Mouse (Mus musculus): ENCODE results near the gene Ppp6r1. TPM values are rescaled to one million over a fixed set of nuclear protein-coding genes. Genes with fewer than 3 reads are reported as not detected.

Gene Ppp6r1
- total RNA-seq, 4 experiments from 2014 or later = 48.2 to 53.4 (median 49.4) TPM

GRCm38 (mm10) chr7:4658128-4658907 is 501 bp downstream of the Ppp6r1 start:
- DNase-seq (ENCODE audit: low spot score in 2 of 2) = no peak

DNA sequence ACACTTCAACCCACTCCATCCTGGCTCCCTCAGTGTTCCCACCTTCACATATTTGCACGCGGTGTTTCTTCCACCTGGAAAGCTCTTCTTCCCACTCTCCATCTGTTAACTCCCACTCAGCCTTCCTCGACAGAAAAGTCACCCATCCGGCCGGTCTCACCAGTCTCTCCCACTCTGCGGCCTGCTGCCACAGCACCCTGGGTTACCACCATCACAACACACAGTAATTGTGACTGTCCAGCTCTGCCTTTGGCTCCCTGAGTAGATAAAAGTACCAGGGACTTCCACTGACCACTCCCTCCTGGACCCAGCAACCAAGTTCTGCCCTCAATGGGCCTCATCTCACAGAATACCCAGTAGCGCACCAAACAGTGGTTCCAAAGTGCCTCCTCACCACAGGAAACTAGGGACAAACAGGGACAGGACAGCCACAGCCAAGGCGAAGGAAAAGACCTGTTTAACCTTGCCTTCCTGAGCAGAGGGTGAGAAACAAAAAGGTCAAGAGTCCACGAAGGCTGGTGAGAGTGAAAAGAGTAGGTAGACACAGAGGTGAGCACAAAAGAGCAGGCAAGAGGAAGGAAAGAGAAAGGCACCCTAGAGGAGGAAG is 1.2 kb downstream of the Ppp6r1 start:
- DNase-seq (ENCODE audit: low spot score in 2 of 2) = no peak

DNA sequence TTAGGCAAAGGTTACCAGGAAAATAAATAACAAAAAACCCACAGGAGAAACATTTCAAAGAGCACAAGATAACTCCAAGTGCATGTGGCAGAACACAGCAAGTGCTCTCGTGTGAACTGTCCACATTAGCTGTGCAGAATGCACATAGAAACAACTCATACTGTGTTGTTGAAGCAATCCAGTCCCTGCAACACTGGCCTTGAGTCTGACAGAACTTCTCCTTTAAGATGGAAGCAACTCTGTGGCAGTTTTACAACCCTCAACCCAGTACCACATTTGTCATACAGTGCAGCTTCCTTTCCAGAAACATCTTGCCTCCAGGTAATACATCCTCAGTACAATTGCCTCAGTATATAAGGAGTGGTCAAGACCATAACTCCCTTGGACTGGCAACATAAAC is 2.0 kb downstream of the Ppp6r1 start:
- no peak for DNase-seq (ENCODE audit: low spot score in 2 of 2)

- DNase-seq (ENCODE audit: low spot score in 2 of 2) = no peak
Observed at GRCm38 (mm10) chr7:4655916-4656315, 2.9 kb downstream of the Ppp6r1 start.

GRCm38 (mm10) chr7:4655393-4655792 is 3.4 kb downstream of the Ppp6r1 start:
- no peak for DNase-seq (ENCODE audit: low spot score in 2 of 2)

- DNase-seq (ENCODE audit: low spot score in 2 of 2) = no peak
Observed at GRCm38 (mm10) chr7:4654221-4654620, 4.6 kb downstream of the Ppp6r1 start.

DNA sequence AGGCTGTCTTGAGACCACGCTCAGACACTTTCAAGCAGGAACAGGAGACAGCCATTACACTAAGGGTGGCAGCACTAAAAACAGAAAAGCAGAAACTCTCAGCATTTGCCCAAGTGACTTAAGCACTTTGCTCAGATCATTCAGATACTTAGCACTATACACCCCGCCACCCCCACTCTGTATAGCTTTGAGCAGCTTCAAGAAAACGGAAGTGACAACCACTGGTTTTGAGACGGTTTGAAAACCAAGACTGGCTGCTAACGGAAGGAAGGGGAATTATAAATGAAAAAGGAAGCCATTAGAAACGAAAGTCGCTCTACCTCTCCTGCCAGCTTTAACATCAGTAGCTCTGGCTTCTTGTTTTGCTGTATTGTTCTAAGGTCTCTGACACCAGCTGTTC is 5.0 kb downstream of the Ppp6r1 start:
- DNase-seq (ENCODE audit: low spot score in 2 of 2) = no peak

- DNase-seq (ENCODE audit: low spot score in 2 of 2) = no peak
Observed at GRCm38 (mm10) chr7:4653351-4653750, 5.5 kb downstream of the Ppp6r1 start.

DNA sequence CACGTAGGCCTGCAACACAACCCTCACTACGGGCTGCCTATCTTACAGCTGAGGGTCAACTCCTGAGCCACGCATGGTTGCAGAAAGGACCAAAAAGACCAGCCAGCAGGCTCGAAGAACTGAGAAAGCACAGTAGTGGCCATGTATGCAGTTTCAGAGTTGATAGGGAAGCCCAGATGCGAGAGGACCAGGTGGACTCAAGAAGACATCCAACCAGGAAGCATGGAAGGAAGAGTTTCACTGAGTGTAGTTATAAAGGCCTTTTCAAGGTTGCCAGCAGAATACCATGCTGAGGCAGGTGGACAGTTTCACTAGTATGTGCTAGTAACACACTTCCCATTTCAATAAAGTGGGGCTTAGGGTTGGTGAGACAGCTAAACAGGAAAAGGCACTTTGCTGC is 6.1 kb downstream of the Ppp6r1 start:
- no peak for DNase-seq (ENCODE audit: low spot score in 2 of 2)

- DNase-seq (ENCODE audit: low spot score in 2 of 2) = no peak
Observed at GRCm38 (mm10) chr7:4651581-4651980, 7.2 kb downstream of the Ppp6r1 start.

- DNase-seq (ENCODE audit: low spot score in 2 of 2) = no peak
Observed at GRCm38 (mm10) chr7:4647992-4648391, 10.8 kb downstream of the Ppp6r1 start.

- DNase-seq (ENCODE audit: low spot score in 2 of 2) = no peak
Observed at GRCm38 (mm10) chr7:4647291-4647690, 11.5 kb downstream of the Ppp6r1 start.

DNA sequence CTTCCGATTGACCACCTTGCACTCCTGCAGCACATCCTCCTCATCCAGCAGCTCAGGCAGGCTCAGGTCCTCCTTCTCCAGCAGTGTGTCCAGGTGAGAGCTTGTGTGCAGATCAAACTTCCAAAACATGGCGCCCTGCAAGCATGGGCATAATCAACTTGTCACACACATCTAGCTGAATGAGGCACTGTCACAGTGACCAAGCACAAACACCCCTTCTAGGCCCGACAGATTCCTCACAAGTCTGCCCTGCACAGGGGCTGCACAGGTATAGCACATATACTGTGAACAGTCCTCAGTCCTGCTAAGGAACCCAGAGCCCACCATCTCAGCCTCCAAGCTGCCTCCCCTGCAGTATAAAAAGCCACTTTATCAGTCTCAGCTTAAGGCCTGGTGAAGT is 12.0 kb downstream of the Ppp6r1 start:
- DNase-seq (ENCODE audit: low spot score in 2 of 2) = no peak

GRCm38 (mm10) chr7:4643225-4643624 is 15.6 kb downstream of the Ppp6r1 start:
- DNase-seq (ENCODE audit: low spot score in 2 of 2) = no peak

- no peak for DNase-seq (ENCODE audit: low spot score in 2 of 2)
Observed at GRCm38 (mm10) chr7:4641956-4642355, 16.9 kb downstream of the Ppp6r1 start.

GRCm38 (mm10) chr7:4641155-4641554 is 17.7 kb downstream of the Ppp6r1 start:
- no peak for DNase-seq (ENCODE audit: low spot score in 2 of 2)

DNA sequence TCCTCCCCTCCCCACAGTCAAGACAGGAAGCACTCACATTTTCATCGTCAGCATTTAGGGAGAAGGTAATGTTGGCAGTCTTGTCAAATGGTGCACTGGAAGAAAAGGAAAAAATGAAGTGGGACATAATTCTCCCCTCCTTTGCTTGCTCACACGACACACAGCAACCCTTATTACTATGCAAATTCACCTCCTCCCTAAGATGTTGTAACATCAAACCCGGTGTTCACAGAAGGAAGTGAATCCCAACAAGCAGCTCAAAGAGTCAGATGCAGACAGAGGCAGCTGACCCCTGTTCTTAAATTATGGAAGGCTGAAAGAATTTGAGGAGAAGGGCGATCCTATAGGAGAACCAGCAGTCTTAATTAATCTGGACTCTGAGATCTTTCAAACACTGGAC is 22.6 kb downstream of the Ppp6r1 start:
- DNase-seq (ENCODE audit: low spot score in 2 of 2) = no peak

DNA sequence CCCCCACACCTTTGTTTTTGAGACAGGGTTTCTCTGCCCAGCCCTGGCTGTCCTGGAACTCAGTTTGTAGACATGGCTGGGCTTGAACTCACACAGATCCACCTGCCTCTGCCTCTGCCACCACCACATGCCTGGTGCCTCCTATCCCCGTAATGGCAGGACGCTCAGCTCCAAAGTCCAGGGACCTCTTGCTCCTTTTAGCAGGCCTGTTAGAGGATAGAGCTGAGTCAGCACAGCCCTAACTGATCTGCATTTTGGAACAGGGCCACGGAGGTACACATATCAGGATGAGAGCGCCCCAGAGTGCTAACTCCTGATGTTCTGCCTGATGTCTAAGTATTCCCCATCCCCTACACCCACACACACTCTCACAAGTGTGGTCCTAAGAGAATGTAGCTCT is 27.8 kb downstream of the Ppp6r1 start, which contains the start of gene Tmem86b:
Gene Tmem86b, minus strand, starts transcription at position 392 of the 400 bp plus-strand sequence.
- no peak for DNase-seq (ENCODE audit: low spot score in 2 of 2)

- no peak for DNase-seq (ENCODE audit: low spot score in 2 of 2)
Observed at GRCm38 (mm10) chr7:4630198-4630597, 28.6 kb downstream of the Ppp6r1 start.

DNA sequence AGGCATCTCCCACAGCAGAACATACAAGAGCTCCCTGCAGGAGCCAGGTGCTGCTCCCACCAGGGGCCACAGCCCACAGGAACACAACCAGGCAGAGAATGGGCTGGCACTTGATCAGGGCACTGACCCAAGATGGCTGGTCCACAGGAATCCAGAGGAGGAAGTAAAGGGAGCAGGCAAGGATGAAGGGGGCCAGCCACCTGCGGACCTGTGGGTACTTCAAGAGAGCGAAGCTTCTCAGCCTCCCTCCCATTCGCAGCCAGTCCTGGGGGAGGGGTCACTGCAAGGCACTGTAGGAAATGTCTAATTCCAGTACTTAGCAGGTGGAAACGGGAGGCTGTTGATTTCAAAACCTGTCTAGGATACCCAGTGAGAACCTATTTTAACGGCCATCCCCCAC is 29.2 kb downstream of the Ppp6r1 start:
- DNase-seq (ENCODE audit: low spot score in 2 of 2) = no peak

DNA sequence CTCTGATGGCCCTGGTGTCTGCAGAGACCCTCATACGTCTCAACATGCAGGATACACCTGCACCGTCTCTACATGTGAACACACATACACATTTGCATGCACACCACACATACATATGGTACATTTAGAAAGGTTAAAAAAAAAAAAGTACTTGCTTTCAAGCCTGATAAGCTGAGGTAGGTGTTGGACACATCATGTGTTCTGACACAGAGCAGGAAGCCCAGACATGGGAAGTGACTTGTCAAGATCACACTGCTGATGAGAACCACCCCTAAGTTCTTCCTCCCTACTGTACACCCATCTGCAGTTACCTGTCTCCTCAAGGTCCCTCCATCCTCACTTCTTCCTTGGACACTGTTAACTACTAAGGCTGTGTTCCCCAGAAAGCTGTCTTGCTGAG is 32.9 kb downstream of the Ppp6r1 start:
- no peak for DNase-seq (ENCODE audit: low spot score in 2 of 2)

DNA sequence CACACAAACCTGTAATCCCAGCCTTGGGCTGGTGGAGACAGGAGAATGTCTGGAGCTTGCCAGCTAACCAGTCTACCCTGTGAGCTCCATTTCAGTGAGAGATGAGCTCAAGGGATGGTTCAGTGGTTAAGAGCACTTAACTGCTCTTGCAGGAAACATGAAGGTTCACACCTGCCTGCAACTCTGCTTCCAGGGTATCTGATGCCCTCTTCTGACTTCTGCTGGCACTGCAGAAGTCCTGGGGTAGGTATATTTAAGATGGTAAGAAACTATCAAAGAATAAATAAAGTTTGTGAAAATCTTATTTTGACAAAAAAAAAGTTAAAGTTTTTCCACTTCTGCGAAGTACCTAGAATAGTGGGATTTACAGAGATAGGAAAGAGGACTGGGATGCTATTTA is 34.5 kb downstream of the Ppp6r1 start:
- DNase-seq (ENCODE audit: low spot score in 2 of 2) = no peak

- no peak for DNase-seq (ENCODE audit: low spot score in 2 of 2)
Observed at GRCm38 (mm10) chr7:4623544-4624189, 35.2 kb downstream of the Ppp6r1 start.

All from gastrocnemius, adult 8-10 months (tissue).